Mouse (Mus musculus): ENCODE measurements around the gene Eif2ak3. TPM values are rescaled to one million over a fixed set of nuclear protein-coding genes. Genes with fewer than 3 reads are reported as not detected.

Gene Eif2ak3
- total RNA-seq (2014; rRNA removed): 22.3 and 23.3 TPM in 2 replicates
- polyA plus RNA-seq (2015; fragmentation: Nextera tagmentation; extraction: Ambion mirVana): 6.9 and 8.3 TPM in 2 replicates

DNA sequence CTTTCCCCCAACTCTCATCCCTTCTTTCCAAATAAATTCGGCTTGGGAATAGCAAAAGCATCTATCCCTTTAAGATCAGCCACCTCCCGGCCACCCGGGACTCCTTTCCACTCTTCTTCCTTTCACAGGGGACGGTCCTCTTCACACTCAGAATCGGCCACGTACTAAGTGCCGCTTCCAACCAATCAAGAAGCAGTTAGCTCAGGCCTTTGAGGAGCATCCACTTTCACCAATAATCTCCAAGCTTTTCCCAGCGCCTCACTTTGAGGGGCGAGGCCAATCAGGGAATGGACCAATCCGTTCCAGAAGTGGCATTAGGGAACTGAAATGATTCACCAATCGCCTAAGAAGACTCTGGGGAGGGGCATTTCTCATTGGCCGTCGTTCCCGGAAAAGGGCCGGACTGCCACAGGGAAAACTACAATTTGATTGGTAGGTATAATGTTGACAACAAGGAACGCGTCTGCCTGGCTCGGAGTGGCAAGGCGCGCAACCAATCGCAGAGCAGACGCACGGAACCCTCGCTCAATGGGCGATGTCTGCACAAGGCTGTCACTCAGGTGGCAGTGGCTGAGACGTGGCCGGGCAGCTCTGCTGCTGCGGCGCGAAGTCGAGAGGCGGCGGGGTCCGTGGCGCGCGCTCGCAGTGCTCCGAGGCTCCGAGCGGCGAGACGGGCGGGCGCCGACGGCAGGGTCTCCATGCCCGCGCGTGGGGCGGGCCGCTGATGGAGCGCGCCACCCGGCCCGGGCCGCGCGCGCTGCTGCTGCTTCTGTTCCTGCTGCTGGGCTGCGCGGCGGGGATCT is at the start of gene Eif2ak3:
Gene Eif2ak3, plus strand, starts transcription at position 514 of the 803 bp plus-strand sequence.
- DNase-seq: peak; percentile 99
- Histone ChIP-seq H3K36me3 (ENCODE audit: insufficient read depth) (no peaks in the 10 kb centered on the region), H3K9me3 (ENCODE audit: low read length) (no peaks in the 10 kb centered on the region), H3K27me3 (ENCODE audit: insufficient read depth, low read length) (no peaks in the 10 kb centered on the region), H3K9ac (peak within 1 kb of the TSS; percentile 82), H3K4me1 (ENCODE audit: insufficient read depth) (peaks cover 15% of the 10 kb centered on the region), H3K27ac (ENCODE audit: low read depth, low read length) (peak within 1 kb of the TSS; percentile 94), H3K4me2 (ENCODE audit: low read depth) (peak within 1 kb of the TSS; percentile 72), H3K4me3 (ENCODE audit: low read depth, low read length) (peak within 1 kb of the TSS; percentile 88)
- 3% methylated on average over 62 of the region's 63 CpGs for WGBS
- peak; percentile 98 for ATAC-seq
- TF ChIP-seq CTCF (IDR thresholded peaks at IDR 0.05; ENCODE audit: low read depth): no peak

DNA sequence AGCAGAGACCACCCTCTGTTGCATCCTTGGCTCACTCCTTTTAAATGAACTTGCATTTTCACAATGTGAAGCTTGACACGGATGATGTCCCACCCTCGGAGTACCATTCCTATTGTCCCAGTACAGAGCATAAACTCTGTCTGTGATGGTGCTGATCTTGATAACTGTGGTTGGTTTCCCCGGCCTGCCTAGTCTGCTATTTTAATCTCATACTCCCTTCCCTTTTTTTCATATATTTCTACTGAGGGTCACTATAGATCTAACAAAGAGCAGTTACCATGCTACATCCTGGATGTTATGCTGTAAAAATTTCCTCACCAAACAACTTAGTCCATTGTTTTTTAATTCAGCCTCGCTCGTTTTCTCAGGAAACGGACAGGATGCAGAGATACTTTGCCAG is 47.4 kb upstream of the Eif2ak3 start:
- DNase-seq (no peak), ATAC-seq (no peak)
- H3K4me1 ChIP-seq (ENCODE audit: insufficient read depth): peaks cover 5% of the 10 kb centered on the region; the same call in 1 of the 2 replicates
- 78% methylated on average over 6 of the region's 6 CpGs for WGBS
- no peaks in the 10 kb centered on the region for H3K36me3 ChIP-seq (ENCODE audit: insufficient read depth)
- no peaks in the 10 kb centered on the region for H3K9me3 ChIP-seq (ENCODE audit: low read length)
- H3K4me3 ChIP-seq (ENCODE audit: low read depth, low read length): no peak overlapping the region
- no peak overlapping the region for H3K9ac ChIP-seq
- H3K27ac ChIP-seq (ENCODE audit: low read depth, low read length): no peak overlapping the region
- H3K27me3 ChIP-seq (ENCODE audit: insufficient read depth, low read length): no peaks in the 10 kb centered on the region
- no peak for TF ChIP-seq CTCF (IDR thresholded peaks at IDR 0.05; ENCODE audit: low read depth)
- H3K4me2 ChIP-seq (ENCODE audit: low read depth): no peak overlapping the region

DNA sequence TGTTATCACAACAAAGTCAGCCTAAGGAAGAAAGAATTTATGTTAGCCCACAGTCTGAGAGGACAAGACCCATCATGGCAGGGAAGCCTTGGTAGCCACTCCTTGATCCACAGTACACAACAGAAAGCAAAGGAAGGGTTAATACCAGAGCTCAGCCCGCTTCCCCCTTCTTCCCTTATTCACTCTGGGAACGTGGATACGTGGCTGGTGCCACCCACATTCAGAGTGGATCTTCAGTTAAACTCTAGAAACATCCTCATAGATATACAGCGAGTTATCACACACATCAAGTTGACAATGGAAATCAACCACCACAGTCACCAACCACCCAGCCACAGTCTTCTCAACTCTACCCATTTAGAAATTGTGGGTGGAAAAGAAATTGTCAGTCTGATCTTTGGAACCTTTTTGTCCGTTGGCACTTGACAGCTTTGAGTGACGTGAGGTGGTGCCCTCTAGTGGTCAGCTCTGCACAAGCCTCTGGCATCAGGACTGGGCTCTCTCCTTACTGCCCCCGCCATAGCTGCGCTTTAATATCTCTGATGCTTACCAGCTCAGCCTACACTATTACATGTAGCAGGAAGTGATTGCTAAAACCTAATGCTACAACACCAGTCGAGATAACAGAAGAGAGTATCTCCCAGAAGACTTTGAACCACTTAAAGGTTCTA is 46.6 kb upstream of the Eif2ak3 start:
- peak; percentile 24 for DNase-seq
- Histone ChIP-seq H3K9ac (no peak overlapping the region), H3K27me3 (ENCODE audit: insufficient read depth, low read length) (no peaks in the 10 kb centered on the region), H3K4me2 (ENCODE audit: low read depth) (no peak overlapping the region), H3K27ac (ENCODE audit: low read depth, low read length) (no peak overlapping the region), H3K9me3 (ENCODE audit: low read length) (no peaks in the 10 kb centered on the region), H3K36me3 (ENCODE audit: insufficient read depth) (no peaks in the 10 kb centered on the region), H3K4me1 (ENCODE audit: insufficient read depth) (peaks cover 2% of the 10 kb centered on the region; the same call in 1 of the 2 replicates), H3K4me3 (ENCODE audit: low read depth, low read length) (no peak overlapping the region)
- ATAC-seq: peak; percentile 70
- TF ChIP-seq CTCF (IDR thresholded peaks at IDR 0.05; ENCODE audit: low read depth): peak; percentile 68
- 18% methylated on average over 9 of the region's 9 CpGs for WGBS

DNA sequence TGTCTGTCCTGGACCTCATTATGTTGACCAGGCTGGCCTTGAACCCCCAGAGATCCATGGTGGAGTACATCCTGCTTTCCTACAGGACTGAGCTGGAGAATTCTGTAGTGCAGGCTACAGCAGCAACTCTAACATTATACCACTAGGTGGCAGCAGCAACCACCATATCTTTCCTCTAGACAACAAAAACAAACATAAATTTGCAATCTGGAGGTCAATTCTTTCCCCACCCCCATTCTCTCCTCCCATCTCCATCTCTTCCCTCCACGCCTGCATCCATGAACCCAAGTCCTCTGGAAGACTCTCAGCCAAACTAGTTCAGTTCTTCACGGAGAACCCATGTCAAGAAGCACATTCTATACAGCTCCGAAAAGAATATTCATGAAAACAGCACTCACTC is 39.7 kb upstream of the Eif2ak3 start:
- H3K36me3 ChIP-seq (ENCODE audit: insufficient read depth): no peaks in the 10 kb centered on the region
- WGBS: 24% methylated on average over 3 of the region's 3 CpGs
- ATAC-seq: peak; percentile 81
- peak overlapping the region; percentile 35 for H3K4me2 ChIP-seq (ENCODE audit: low read depth)
- H3K9me3 ChIP-seq (ENCODE audit: low read length): no peaks in the 10 kb centered on the region
- H3K9ac ChIP-seq: no peak overlapping the region
- no peak overlapping the region for H3K27ac ChIP-seq (ENCODE audit: low read depth, low read length)
- no peaks in the 10 kb centered on the region for H3K4me1 ChIP-seq (ENCODE audit: insufficient read depth)
- no peaks in the 10 kb centered on the region for H3K27me3 ChIP-seq (ENCODE audit: insufficient read depth, low read length)
- DNase-seq: peak; percentile 78
- H3K4me3 ChIP-seq (ENCODE audit: low read depth, low read length): 0 out of 2 replicates have a peak overlapping the region, but pooled peaks have one; percentile 8
- TF ChIP-seq CTCF (IDR thresholded peaks at IDR 0.05; ENCODE audit: low read depth): peak; percentile 75

DNA sequence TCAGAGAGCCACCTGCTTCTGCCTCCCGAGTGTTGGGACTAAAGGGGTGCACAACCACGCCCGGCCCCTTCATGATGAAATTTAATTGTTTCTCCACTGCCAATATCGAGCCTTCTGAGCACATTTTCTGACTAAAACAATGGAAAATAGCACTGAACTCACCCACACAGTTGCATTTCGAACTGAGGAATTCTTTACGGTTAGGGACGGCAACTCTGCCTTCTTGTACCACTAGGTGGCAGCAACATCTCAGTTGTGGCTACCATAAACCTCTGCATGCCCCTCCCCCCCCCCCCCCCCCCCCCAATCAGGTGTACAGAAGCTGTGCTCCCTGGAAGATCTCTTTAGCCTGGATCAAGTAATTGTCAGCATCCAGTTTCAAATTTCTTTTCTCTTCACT is 39.0 kb upstream of the Eif2ak3 start:
- Histone ChIP-seq H3K9ac (no peak overlapping the region), H3K9me3 (ENCODE audit: low read length) (no peaks in the 10 kb centered on the region), H3K27me3 (ENCODE audit: insufficient read depth, low read length) (no peaks in the 10 kb centered on the region), H3K4me3 (ENCODE audit: low read depth, low read length) (no peak overlapping the region), H3K27ac (ENCODE audit: low read depth, low read length) (no peak overlapping the region), H3K4me1 (ENCODE audit: insufficient read depth) (no peaks in the 10 kb centered on the region), H3K36me3 (ENCODE audit: insufficient read depth) (no peaks in the 10 kb centered on the region), H3K4me2 (ENCODE audit: low read depth) (peak overlapping the region; percentile 35)
- ATAC-seq: peak; percentile 70
- WGBS: 9% methylated on average over 7 of the region's 7 CpGs
- peak; percentile 76 for DNase-seq
- peak; percentile 70 for TF ChIP-seq CTCF (IDR thresholded peaks at IDR 0.05; ENCODE audit: low read depth)

DNA sequence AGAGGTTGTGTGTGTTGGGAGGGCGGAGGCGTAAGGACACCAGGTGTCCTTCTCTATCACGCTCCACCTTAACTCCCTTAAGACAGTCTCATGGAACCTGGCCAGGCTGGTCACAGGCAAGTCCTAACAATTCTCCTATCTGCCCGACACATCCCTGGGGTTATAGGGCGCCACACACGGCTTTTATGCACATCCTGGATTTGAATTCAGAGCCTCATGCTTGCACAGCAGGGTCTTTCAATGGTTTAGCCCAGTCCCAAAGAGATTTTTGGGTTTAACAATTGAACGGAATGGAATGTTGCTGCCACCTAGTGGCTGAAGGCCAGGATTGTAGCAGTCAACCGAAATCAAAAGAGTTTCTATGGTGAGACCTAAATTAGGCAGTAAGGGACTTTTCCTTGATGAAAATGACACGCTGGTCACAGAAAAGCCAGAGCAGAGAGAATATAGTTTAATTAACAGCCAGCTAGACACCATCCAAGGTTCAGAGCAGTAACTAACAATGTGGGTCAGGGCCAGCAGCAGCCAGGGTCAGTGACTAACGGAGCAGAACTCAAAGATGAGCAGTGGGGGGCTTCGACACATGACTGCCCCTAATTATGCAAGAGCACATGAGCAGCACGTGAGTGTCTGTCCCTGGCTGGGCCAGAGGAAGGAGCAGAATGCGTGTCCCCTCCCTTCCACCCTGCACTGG is 38.3 kb upstream of the Eif2ak3 start:
- ATAC-seq: peak; percentile 83
- WGBS: 8% methylated on average over 13 of the region's 13 CpGs
- 0 out of 2 replicates have a peak overlapping the region, but pooled peaks have one; percentile 11 for H3K4me3 ChIP-seq (ENCODE audit: low read depth, low read length)
- H3K27ac ChIP-seq (ENCODE audit: low read depth, low read length): no peak overlapping the region
- no peaks in the 10 kb centered on the region for H3K9me3 ChIP-seq (ENCODE audit: low read length)
- H3K4me1 ChIP-seq (ENCODE audit: insufficient read depth): no peaks in the 10 kb centered on the region
- H3K4me2 ChIP-seq (ENCODE audit: low read depth): peak overlapping the region; percentile 35
- no peaks in the 10 kb centered on the region for H3K36me3 ChIP-seq (ENCODE audit: insufficient read depth)
- H3K9ac ChIP-seq: no peak overlapping the region
- DNase-seq: peak; percentile 92
- peak; percentile 90 for TF ChIP-seq CTCF (IDR thresholded peaks at IDR 0.05; ENCODE audit: low read depth)
- H3K27me3 ChIP-seq (ENCODE audit: insufficient read depth, low read length): no peaks in the 10 kb centered on the region
